Mouse (Mus musculus): ENCODE data around the gene Npm3.

DNA sequence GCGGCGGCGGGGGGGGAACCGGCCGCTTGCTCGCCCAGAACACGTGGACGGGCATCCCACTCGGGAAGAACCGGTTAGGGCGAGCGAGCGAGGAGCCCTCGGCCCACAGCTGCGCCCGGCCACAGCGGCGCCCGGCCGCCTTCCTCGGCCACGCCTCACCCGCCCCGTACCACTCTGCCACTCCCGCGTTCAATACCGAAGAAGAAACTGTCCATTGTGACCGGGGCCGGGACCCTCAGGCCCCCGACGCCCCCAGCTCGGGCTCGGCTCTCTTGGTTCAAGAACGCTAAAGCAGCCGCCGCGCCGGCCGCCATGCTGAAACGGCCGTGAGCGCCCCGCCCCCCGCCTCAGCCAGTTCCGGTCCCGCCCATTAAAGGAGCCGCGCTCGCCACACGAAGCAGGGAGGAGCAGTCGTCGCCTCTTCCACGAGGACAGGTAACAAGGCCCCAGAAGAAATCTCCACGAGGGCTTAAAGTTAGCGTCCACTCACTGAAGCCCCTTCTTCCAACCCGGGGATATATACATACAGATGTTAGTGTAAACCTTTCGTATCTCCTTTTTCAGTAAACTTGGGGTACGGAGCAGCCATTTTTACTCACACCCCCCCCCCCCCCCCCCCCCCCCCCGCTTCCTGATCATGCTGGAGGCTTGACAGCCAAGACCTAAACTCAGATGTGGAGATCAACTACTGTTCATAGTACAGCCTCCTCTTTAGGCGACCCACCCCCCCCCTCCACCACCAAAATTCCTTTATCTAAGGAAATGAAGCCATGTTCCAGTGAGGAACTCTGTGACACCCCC lies at the start of gene Npm3:
- no peak for TF ChIP-seq CTCF (IDR thresholded peaks at IDR 0.05; ENCODE audit: control insufficient read depth, insufficient read depth, insufficient read length)
- peak; percentile 23 for TF ChIP-seq MAX (IDR thresholded peaks at IDR 0.05)
- TF ChIP-seq USF1 (IDR thresholded peaks at IDR 0.05; ENCODE audit: low read depth), result no peak

All from C2C12 (cell line).